Mouse (Mus musculus): ENCODE data around the gene Hs2st1.

- TF ChIP-seq CTCF (IDR thresholded peaks at IDR 0.05; ENCODE audit: borderline replicate concordance, extremely low read depth, insufficient read depth, insufficient read length), result no peak
- no peak for TF ChIP-seq POLR2A (IDR thresholded peaks at IDR 0.05; ENCODE audit: borderline replicate concordance, extremely low read depth, insufficient read depth, insufficient read length, poor library complexity, severe bottlenecking)
Measured at GRCm38 (mm10) chr3:144550659-144551058, 19.3 kb downstream of the Hs2st1 start.

All from brain, embryonic 14.5 days (tissue).